Mouse (Mus musculus) thymus, adult 2 months (tissue): Measurements from ENCODE around the gene Stox1.

Source experiments
- CTCF ChIP-seq: fragments of 200-500 bp; IDR thresholded peaks from 2 replicates; pipeline ENCODE4 v1.5.1; 2012; ENCODE audit warnings: mild to moderate bottlenecking, control low read depth, low read length, moderate library complexity, borderline replicate concordance; ENCODE audit not compliant: control insufficient read depth, poor library complexity, insufficient read depth; ENCODE audit errors: extremely low read depth
- POLR2A ChIP-seq: fragments of 200-500 bp; IDR thresholded peaks from 2 replicates; pipeline ENCODE4 v1.6.1; 2012; ENCODE audit warnings: mild to moderate bottlenecking, low read length, control low read depth, moderate library complexity; ENCODE audit not compliant: control insufficient read depth, poor library complexity, insufficient read depth; ENCODE audit errors: extremely low read depth

DNA sequence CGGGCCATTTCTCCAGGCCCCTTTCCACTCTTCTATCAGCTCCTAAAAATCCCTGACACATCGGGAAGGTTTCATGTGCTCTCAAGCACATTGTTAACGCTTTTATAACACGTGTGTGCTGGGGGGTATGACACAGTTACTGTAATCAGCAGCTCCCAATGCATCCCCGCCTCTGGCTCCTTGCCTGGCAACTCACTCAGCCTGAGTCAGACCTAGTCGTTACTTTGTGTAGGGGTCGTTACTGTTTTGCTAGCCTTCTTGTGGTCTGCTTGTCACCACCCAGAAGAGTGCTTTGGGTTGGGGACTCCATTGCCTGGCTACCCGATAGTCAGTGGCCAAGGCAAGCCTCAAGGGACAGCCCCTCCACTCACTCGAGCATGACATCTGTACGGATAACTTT, 4.9 kb upstream of the Stox1 start:
- no peak for TF ChIP-seq POLR2A
- no peak for TF ChIP-seq CTCF
